Mouse (Mus musculus) liver, adult 2 months (tissue): ENCODE results near the gene Rabep2. TPM values are rescaled to one million over a fixed set of nuclear protein-coding genes. Genes with fewer than 3 reads are reported as not detected.

Experiments
- DNase-seq: peaks from one replicate; pipeline ENCODE4 v3.0.0-alpha.2; 2011; ENCODE audit warnings: low read depth, low spot score; ENCODE audit errors: extremely low read depth
- H3K27ac ChIP-seq: fragments of 200-500 bp; replicated peaks from 2 replicates; pipeline ENCODE4 v1.5.1; 2012; ENCODE audit warnings: low read depth, mild to moderate bottlenecking, control low read depth, inconsistent platforms, low read length; ENCODE audit not compliant: insufficient read depth
- H3K27me3 ChIP-seq: fragments of 200-500 bp; 2 replicates; pipeline ENCODE4 v1.6.1; 2012; ENCODE audit warnings: mild to moderate bottlenecking, moderate library complexity, low read length, inconsistent platforms; ENCODE audit not compliant: control insufficient read depth, insufficient read depth
- H3K36me3 ChIP-seq: fragments of 200-500 bp; 2 replicates; pipeline ENCODE4 v1.6.1; 2012; ENCODE audit warnings: low read length, inconsistent platforms; ENCODE audit not compliant: control insufficient read depth, insufficient read depth
- H3K4me1 ChIP-seq: fragments of 200-500 bp; 2 replicates; pipeline ENCODE4 v1.6.1; 2011; ENCODE audit warnings: low read length; ENCODE audit not compliant: control insufficient read depth, insufficient read depth
- H3K4me3 ChIP-seq: fragments of 200-500 bp; 2 replicates; pipeline ENCODE4 v1.5.1; 2011; ENCODE audit warnings: low read depth, mild to moderate bottlenecking, control low read depth, low read length, moderate library complexity; ENCODE audit not compliant: insufficient read depth
- H3K79me2 ChIP-seq: fragments of 200-500 bp; 2 replicates; pipeline ENCODE4 v1.6.1; 2012; ENCODE audit warnings: inconsistent platforms, mild to moderate bottlenecking, low read length, moderate library complexity; ENCODE audit not compliant: control insufficient read depth, insufficient read depth
- H3K9ac ChIP-seq: fragments of 200-500 bp; 2 replicates; pipeline ENCODE4 v1.6.1; 2012; ENCODE audit warnings: low read depth, mild to moderate bottlenecking, control low read depth, inconsistent platforms, low read length
- CTCF ChIP-seq: fragments of 200-500 bp; IDR thresholded peaks from 2 replicates; pipeline ENCODE4 v1.5.1; 2011; ENCODE audit warnings: low read depth, low read length, control low read depth
- POLR2A ChIP-seq: fragments of 200-500 bp; IDR thresholded peaks from 2 replicates; pipeline ENCODE4 v1.6.1; 2011; ENCODE audit warnings: low read length, control low read depth; ENCODE audit not compliant: insufficient read depth; ENCODE audit errors: extremely low read depth
- WGBS: fragments of 180-500 bp; shearing (Covaris S2); methylation state at CpG from one replicate; pipeline ENCODE4 v1.1.7; 2018; 5-methylcytosine and 5-hydroxymethylcytosine counted together
- polyA plus RNA-seq: library from polyadenylated mRNA; depleted of rRNA; stranded (reverse); fragments of >200 nt; gene quantifications from 2 replicates; pipeline ENCODE4 v1.2.3, GENCODE M21; 2012
- total RNA-seq: library from RNA; depleted of rRNA; stranded (reverse); fragments of >200 nt; gene quantifications from 2 replicates; pipeline ENCODE4 v1.2.3, GENCODE M21; 2014

Gene Rabep2
- total and polyA plus RNA-seq, 2 experiments: 6.5 to 15.1 TPM

DNA sequence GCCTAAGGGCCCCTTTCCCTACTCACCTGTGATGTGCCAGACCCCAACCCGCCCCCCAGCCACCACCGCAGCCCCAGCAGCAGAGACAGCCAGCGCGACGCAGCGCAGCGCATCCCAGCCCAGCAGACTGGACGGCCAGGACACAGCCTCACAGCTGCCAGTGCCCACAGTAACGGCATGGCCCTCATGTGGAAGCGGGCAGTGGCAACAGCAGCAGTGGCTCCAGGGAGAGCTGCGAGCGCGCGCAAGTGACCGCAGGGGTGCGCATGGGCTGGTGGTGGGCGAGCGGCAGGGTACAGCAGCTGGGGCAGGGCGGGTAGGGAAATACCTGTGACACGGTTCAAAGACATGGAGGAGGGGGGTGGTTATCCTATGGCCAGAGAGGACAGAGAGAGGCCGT is 17.7 kb downstream of the Rabep2 start:
- no peak for TF ChIP-seq POLR2A
- no peak for TF ChIP-seq CTCF
- no peaks in the 10 kb centered on the region for H3K4me1 ChIP-seq
- no peak overlapping the region for H3K27ac ChIP-seq
- no peak overlapping the region for H3K4me3 ChIP-seq
- DNase-seq: no peak
- no peak overlapping the region for H3K9ac ChIP-seq
- H3K79me2 ChIP-seq: no peaks in the 10 kb centered on the region
- peaks cover 14% of the 10 kb centered on the region for H3K36me3 ChIP-seq
- no peaks in the 10 kb centered on the region for H3K27me3 ChIP-seq
- 97% methylated on average over 21 of the region's 21 CpGs for WGBS

DNA sequence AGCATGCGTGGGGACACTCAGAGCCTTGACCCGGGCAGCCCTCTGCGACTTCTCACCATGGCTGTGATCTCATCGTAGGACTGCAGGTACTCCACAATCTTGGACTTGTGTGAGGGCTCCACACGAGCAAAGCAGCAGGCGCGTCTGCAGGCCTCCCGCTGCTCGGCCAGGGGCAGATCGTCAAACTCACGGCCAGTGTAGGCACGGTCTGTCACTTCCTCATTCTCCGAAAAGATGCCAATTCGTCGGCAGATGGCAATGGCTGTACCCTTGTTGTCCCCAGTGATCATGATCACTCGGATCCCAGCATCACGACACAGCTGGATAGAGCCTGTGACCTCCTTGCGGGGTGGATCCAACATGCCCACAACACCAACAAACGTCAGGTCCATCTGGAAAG is 19.9 kb downstream of the Rabep2 start:
- Histone ChIP-seq H3K4me3 (no peak overlapping the region), H3K27ac (no peak overlapping the region)

DNA sequence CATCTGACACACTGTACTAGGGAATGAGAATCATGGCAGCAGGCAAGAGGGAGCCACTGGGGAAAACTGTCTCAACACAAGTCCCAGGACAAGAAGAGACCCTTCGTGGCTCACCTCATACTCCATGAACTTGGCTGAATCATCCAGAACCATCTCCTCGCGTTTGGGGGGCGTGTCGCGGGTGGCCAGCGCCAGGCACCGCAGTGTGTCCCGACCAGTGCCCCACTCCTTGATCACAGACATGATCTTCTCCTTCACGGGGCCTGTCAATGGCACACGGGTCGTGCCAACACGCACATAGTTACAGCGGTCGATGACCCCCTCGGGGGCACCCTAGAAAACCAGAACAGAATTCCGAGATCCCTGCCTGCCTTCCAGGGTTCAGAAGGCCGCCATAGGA is 21.4 kb downstream of the Rabep2 start:
- Histone ChIP-seq H3K36me3 (peaks cover 5% of the 10 kb centered on the region; the same call in 1 of the 2 replicates), H3K4me1 (no peaks in the 10 kb centered on the region), H3K4me3 (no peak overlapping the region), H3K27ac (no peak overlapping the region), H3K79me2 (no peaks in the 10 kb centered on the region), H3K9ac (no peak overlapping the region), H3K27me3 (no peaks in the 10 kb centered on the region)
- TF ChIP-seq POLR2A: no peak
- no peak for TF ChIP-seq CTCF
- WGBS: 91% methylated on average over 18 of the region's 18 CpGs
- no peak for DNase-seq

More for the DNA sequence above, 19.9 kb downstream of the Rabep2 start:
- H3K79me2 ChIP-seq: no peaks in the 10 kb centered on the region
- peaks cover 9% of the 10 kb centered on the region; the same call in 1 of the 2 replicates for H3K36me3 ChIP-seq
- H3K27me3 ChIP-seq: no peaks in the 10 kb centered on the region
- WGBS: 91% methylated on average over 19 of the region's 19 CpGs
- no peak for DNase-seq
- no peaks in the 10 kb centered on the region for H3K4me1 ChIP-seq
- TF ChIP-seq CTCF (no peak), POLR2A (no peak)
- no peak overlapping the region for H3K9ac ChIP-seq

DNA sequence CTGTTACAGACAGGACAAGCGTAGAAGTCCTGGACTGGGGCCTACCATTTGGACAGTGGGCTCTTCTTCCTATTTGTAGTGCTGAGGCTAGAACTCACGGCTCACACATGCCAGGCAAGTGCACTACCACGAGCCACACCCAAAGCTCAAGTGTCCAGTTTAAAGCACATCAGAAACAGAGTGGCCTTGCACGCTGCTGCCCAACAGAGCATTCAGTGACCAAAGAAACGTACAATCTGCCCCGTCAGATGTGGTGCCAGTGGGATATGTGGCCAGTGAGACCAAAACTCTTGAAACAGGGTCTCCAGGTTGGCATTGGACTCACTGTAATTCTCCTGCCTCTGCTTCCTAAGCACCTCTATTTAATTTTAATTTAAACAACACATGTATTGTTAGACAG is 22.1 kb downstream of the Rabep2 start:
- no peak overlapping the region for H3K27ac ChIP-seq
- H3K4me3 ChIP-seq: no peak overlapping the region
- WGBS: 89% methylated on average over 6 of the region's 6 CpGs
- H3K79me2 ChIP-seq: no peaks in the 10 kb centered on the region
- H3K27me3 ChIP-seq: no peaks in the 10 kb centered on the region
- TF ChIP-seq POLR2A (no peak), CTCF (no peak)
- H3K9ac ChIP-seq: no peak overlapping the region
- no peak for DNase-seq
- no peaks in the 10 kb centered on the region for H3K4me1 ChIP-seq
- H3K36me3 ChIP-seq: no peaks in the 10 kb centered on the region; the same call in 1 of the 2 replicates

DNA sequence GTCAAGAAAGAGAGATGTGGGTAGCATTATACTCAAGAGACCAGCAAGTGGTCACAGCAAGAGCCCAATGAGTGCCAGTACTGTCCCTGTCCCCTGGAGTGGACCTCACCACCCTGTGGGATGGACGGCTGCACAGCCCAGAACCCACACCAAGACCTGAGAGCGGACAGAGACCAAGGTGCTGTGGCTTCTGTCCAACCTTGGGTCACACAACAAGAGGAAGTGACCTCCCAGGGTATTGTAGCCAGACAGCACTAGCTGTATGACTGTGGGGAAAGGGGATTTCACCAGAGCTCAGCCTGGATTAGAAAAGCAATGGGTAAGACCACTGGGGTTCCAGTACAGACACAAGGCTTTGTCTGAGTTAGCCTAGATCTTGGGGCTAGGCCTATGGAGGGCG is 23.7 kb downstream of the Rabep2 start:
- Histone ChIP-seq H3K9ac (no peak overlapping the region), H3K27ac (no peak overlapping the region), H3K36me3 (no peaks in the 10 kb centered on the region), H3K4me1 (no peaks in the 10 kb centered on the region), H3K27me3 (no peaks in the 10 kb centered on the region), H3K4me3 (no peak overlapping the region), H3K79me2 (no peaks in the 10 kb centered on the region)
- no peak for TF ChIP-seq POLR2A
- no peak for TF ChIP-seq CTCF
- no peak for DNase-seq
- 94% methylated on average over 3 of the region's 3 CpGs for WGBS

DNA sequence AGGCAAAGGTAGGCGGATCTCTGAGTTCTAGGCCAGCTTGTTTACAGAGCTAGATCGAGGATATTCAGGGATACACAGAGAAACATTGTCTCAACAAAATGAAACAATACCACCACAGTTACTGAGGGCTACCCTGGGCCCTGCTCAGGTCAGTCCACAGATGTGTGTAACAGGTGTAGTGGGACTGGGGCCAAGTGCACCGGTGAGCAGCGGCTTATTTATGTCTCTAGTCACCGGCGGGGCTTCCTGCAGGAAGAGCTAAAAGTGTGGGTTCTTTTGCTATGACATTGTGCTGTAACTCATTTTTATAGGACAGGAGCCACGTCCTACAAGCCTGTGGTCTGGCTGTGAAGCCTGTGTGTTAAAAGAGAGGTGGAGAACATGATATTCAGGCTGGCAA is 25.3 kb downstream of the Rabep2 start:
- Histone ChIP-seq H3K27me3 (no peaks in the 10 kb centered on the region), H3K36me3 (no peaks in the 10 kb centered on the region), H3K79me2 (no peaks in the 10 kb centered on the region), H3K4me1 (no peaks in the 10 kb centered on the region), H3K9ac (no peak overlapping the region), H3K27ac (no peak overlapping the region), H3K4me3 (no peak overlapping the region)
- DNase-seq: no peak
- 73% methylated on average over 7 of the region's 7 CpGs for WGBS
- no peak for TF ChIP-seq CTCF
- no peak for TF ChIP-seq POLR2A
